Mouse (Mus musculus): ENCODE data around the gene Ran.

GRCm38 (mm10) chr5:129009577-129009976 lies 10.3 kb upstream of the Ran start:
- TF ChIP-seq CTCF (IDR thresholded peaks at IDR 0.05) (no peak), POLR2A (IDR thresholded peaks at IDR 0.05; ENCODE audit: insufficient read depth, low read depth, low read length) (no peak)
